Mouse (Mus musculus): ENCODE measurements around the gene Msgn1. TPM values are rescaled to one million over a fixed set of nuclear protein-coding genes. Genes with fewer than 3 reads are reported as not detected.

The Msgn1 gene
- not detected for total RNA-seq (2023)

DNA sequence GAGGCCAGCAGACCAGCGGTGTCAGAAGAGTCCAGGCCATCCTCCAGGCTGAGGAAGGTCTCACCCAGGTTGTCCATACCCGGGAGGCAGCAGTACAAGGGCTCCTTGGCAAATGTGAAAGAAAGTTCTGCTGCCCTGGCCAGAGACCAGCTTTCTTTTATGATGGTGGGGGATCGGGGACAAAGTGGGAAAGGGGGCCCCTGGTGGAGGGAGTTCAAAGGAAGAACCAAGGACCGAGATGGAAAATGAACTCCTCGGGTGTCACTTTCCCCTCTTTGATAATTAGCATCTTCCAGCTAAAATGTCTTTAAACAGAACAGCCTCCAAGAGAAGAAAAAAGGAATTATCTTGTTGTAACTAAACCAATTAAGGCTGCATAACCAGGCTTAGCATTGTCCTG, at the start of gene Msgn1:
Gene Msgn1, minus strand, starts transcription at position 101 of the 400 bp plus-strand sequence.

Other genes with a start within 250 kb of the Msgn1 start
- not detected for gene Kcns3, start 57.9 kb downstream of the Msgn1 start, total RNA-seq (2023)
- gene Gen1, start 56.8 kb upstream of the Msgn1 start, total RNA-seq (2023): 1 to 10 TPM; 2.5 to 6.5 TPM
- 10 to 100 TPM; 77.8 to 82.2 TPM for gene Smc6, start 56.9 kb upstream of the Msgn1 start, total RNA-seq (2023)
- gene Vsnl1, start 227.6 kb upstream of the Msgn1 start, total RNA-seq (2023): not detected
- gene Rad51ap2, start 247.1 kb upstream of the Msgn1 start, total RNA-seq (2023): not detected